18 mouse cellular contexts compared by ENCODE assay signal in genomic region chr10:71832633-71833032, GRCm38 (mm10).
DNase-seq lines count a peak whose midpoint lies in the region; ATAC-seq and TF ChIP-seq lines count a peak whose summit lies in the region.
"Had no signal": no experiment of that assay in that cellular context is flagged by ENCODE, and none has a peak within 500 bp of the region (broad histone marks: within the 10 kb centered on the region; RNA-seq: fewer than 3 reads in every experiment).

No protein-coding gene starts in this region.

- H3K27me3 ChIP-seq in forebrain, embryonic 13.5 days = no peaks in the 10 kb centered on the region
- H3K27me3 ChIP-seq in forebrain, embryonic 12.5 days = no peaks in the 10 kb centered on the region
- no peaks in the 10 kb centered on the region for H3K27me3 ChIP-seq in hindbrain, postnatal 0 days (ENCODE audit: insufficient read depth, low read length)
- H3K27me3 ChIP-seq in hindbrain, embryonic 10.5 days (ENCODE audit: insufficient read depth, poor library complexity, severe bottlenecking) = no peaks in the 10 kb centered on the region
- H3K27me3 ChIP-seq in liver, embryonic 11.5 days (replicated peaks; ENCODE audit: control insufficient read depth, insufficient read depth, low read length) = no peaks in the 10 kb centered on the region
- H3K27me3 ChIP-seq: embryonic facial prominence, embryonic 12.5 days; heart, embryonic 13.5 days; hindbrain, embryonic 12.5 days had no signal

- 0 out of 2 replicates have a peak, but pooled peaks have one; percentile 43 for ATAC-seq in forebrain, embryonic 13.5 days
- no peak for ATAC-seq in forebrain, embryonic 12.5 days (ENCODE audit: low FRiP score)
- no peak for ATAC-seq in hindbrain, postnatal 0 days
- no peak for ATAC-seq in liver, embryonic 11.5 days (replicated peaks; ENCODE audit: low FRiP score)
- ATAC-seq: forebrain, embryonic 16.5 days; hindbrain, embryonic 16.5 days had no signal

- no peaks in the 10 kb centered on the region for H3K4me1 ChIP-seq in forebrain, embryonic 13.5 days
- H3K4me1 ChIP-seq in forebrain, embryonic 12.5 days = no peaks in the 10 kb centered on the region
- H3K4me1 ChIP-seq in hindbrain, postnatal 0 days (ENCODE audit: insufficient read depth, low read length) = no peaks in the 10 kb centered on the region
- no peaks in the 10 kb centered on the region for H3K4me1 ChIP-seq in hindbrain, embryonic 10.5 days (replicated peaks)
- no peaks in the 10 kb centered on the region for H3K4me1 ChIP-seq in liver, embryonic 11.5 days (replicated peaks; ENCODE audit: control insufficient read depth, insufficient read depth, low read length)
- H3K4me1 ChIP-seq: embryonic facial prominence, embryonic 12.5 days; heart, embryonic 13.5 days; hindbrain, embryonic 12.5 days had no signal

- no peak for TF ChIP-seq CTCF in hindbrain, postnatal 0 days (IDR thresholded peaks at IDR 0.05; ENCODE audit: low read depth)

- H3K36me3 ChIP-seq in forebrain, embryonic 13.5 days (ENCODE audit: poor library complexity, severe bottlenecking) = no peaks in the 10 kb centered on the region
- H3K36me3 ChIP-seq in forebrain, embryonic 12.5 days (replicated peaks) = no peaks in the 10 kb centered on the region
- no peaks in the 10 kb centered on the region for H3K36me3 ChIP-seq in hindbrain, postnatal 0 days (ENCODE audit: insufficient read depth, low read length)
- H3K36me3 ChIP-seq in hindbrain, embryonic 10.5 days = no peaks in the 10 kb centered on the region
- H3K36me3 ChIP-seq in liver, embryonic 11.5 days (ENCODE audit: control insufficient read depth, insufficient read depth, low read length) = no peaks in the 10 kb centered on the region
- H3K36me3 ChIP-seq: embryonic facial prominence, embryonic 12.5 days; heart, embryonic 13.5 days; hindbrain, embryonic 12.5 days had no signal

- H3K9ac ChIP-seq in forebrain, embryonic 13.5 days = no peak overlapping the region
- no peak overlapping the region for H3K9ac ChIP-seq in forebrain, embryonic 12.5 days
- no peak overlapping the region for H3K9ac ChIP-seq in hindbrain, postnatal 0 days (replicated peaks; ENCODE audit: low read length)
- no peak overlapping the region for H3K9ac ChIP-seq in liver, embryonic 11.5 days (ENCODE audit: low read depth, low read length)
- H3K9ac ChIP-seq: embryonic facial prominence, embryonic 12.5 days; heart, embryonic 13.5 days; hindbrain, embryonic 12.5 days had no signal

- no peaks in the 10 kb centered on the region for H3K9me3 ChIP-seq in forebrain, embryonic 13.5 days (replicated peaks)
- no peaks in the 10 kb centered on the region for H3K9me3 ChIP-seq in forebrain, embryonic 12.5 days
- no peaks in the 10 kb centered on the region for H3K9me3 ChIP-seq in hindbrain, postnatal 0 days (ENCODE audit: low read length)
- H3K9me3 ChIP-seq in hindbrain, embryonic 10.5 days = no peaks in the 10 kb centered on the region
- no peaks in the 10 kb centered on the region for H3K9me3 ChIP-seq in liver, embryonic 11.5 days (ENCODE audit: control insufficient read depth, low read length)
- H3K9me3 ChIP-seq: embryonic facial prominence, embryonic 12.5 days; heart, embryonic 13.5 days; hindbrain, embryonic 12.5 days had no signal

- 74% methylated on average over 2 of the region's 2 CpGs for WGBS in forebrain, embryonic 13.5 days
- WGBS in forebrain, embryonic 12.5 days = 74% methylated on average over 2 of the region's 2 CpGs
- WGBS in hindbrain, postnatal 0 days = 53% methylated on average over 2 of the region's 2 CpGs
- WGBS in hindbrain, embryonic 10.5 days = 82% methylated on average over 2 of the region's 2 CpGs
- WGBS in liver, embryonic 11.5 days = 61% methylated on average over 2 of the region's 2 CpGs

- H3K27ac ChIP-seq in forebrain, embryonic 13.5 days = no peak overlapping the region
- no peak overlapping the region for H3K27ac ChIP-seq in forebrain, embryonic 12.5 days
- no peak overlapping the region for H3K27ac ChIP-seq in hindbrain, postnatal 0 days
- H3K27ac ChIP-seq in hindbrain, embryonic 10.5 days = no peak overlapping the region
- no peak overlapping the region for H3K27ac ChIP-seq in liver, embryonic 11.5 days (ENCODE audit: low read depth, low read length)
- H3K27ac ChIP-seq: embryonic facial prominence, embryonic 12.5 days; heart, embryonic 13.5 days; hindbrain, embryonic 12.5 days had no signal

- peak; percentile 11 for DNase-seq in hindbrain, postnatal 0 days (ENCODE audit: low spot score)
- no peak for DNase-seq in hindbrain, embryonic 10.5 days (ENCODE audit: low spot score)
- peak; percentile 17 to 19 for DNase-seq in layer of hippocampus, adult 8-10 months (ENCODE audit: low spot score in 2 of 2)
- DNase-seq in layer of hippocampus, postnatal 25 days (ENCODE audit: extremely low spot score in 1 of 2, low spot score in 1 of 2) = no peak
- DNase-seq in liver, embryonic 11.5 days (ENCODE audit: low spot score) = no peak
- DNase-seq: adrenal gland, postnatal 10 days; cerebellum, adult 8-10 months; cerebellum, postnatal 25 days; gastrocnemius, postnatal 36 days; heart, adult 11 months; heart, postnatal 36 days had no signal

- H3K4me3 ChIP-seq in forebrain, embryonic 13.5 days = no peak overlapping the region
- no peak overlapping the region for H3K4me3 ChIP-seq in forebrain, embryonic 12.5 days (replicated peaks)
- H3K4me3 ChIP-seq in hindbrain, postnatal 0 days (ENCODE audit: low read length) = no peak overlapping the region
- no peak overlapping the region for H3K4me3 ChIP-seq in hindbrain, embryonic 10.5 days
- H3K4me3 ChIP-seq in liver, embryonic 11.5 days (ENCODE audit: low read depth, low read length) = no peak overlapping the region
- H3K4me3 ChIP-seq: embryonic facial prominence, embryonic 12.5 days; heart, embryonic 13.5 days; hindbrain, embryonic 12.5 days had no signal

- H3K4me2 ChIP-seq in forebrain, embryonic 13.5 days = no peak overlapping the region
- H3K4me2 ChIP-seq in forebrain, embryonic 12.5 days = no peak overlapping the region
- no peak overlapping the region for H3K4me2 ChIP-seq in hindbrain, postnatal 0 days (ENCODE audit: low read depth, low read length)
- H3K4me2 ChIP-seq in liver, embryonic 11.5 days = no peak overlapping the region
- H3K4me2 ChIP-seq: embryonic facial prominence, embryonic 12.5 days; heart, embryonic 13.5 days; hindbrain, embryonic 12.5 days had no signal

Comparison
In these comparisons a context has a peak if more than half of its experiments do, and no peak if none do; other contexts are left out.
1. DNase-seq: peak in hindbrain, postnatal 0 days (single experiment) and layer of hippocampus, adult 8-10 months (2 of 2); none in hindbrain, embryonic 10.5 days (single experiment), layer of hippocampus, postnatal 25 days (0 of 2) and liver, embryonic 11.5 days (single experiment).